Mouse (Mus musculus): ENCODE results near the gene Elf3. TPM values are rescaled to one million over a fixed set of nuclear protein-coding genes. Genes with fewer than 3 reads are reported as not detected.

Elf3 gene
- polyA plus RNA-seq, 1 experiment from 2014 or later, result 0.35 TPM

DNA sequence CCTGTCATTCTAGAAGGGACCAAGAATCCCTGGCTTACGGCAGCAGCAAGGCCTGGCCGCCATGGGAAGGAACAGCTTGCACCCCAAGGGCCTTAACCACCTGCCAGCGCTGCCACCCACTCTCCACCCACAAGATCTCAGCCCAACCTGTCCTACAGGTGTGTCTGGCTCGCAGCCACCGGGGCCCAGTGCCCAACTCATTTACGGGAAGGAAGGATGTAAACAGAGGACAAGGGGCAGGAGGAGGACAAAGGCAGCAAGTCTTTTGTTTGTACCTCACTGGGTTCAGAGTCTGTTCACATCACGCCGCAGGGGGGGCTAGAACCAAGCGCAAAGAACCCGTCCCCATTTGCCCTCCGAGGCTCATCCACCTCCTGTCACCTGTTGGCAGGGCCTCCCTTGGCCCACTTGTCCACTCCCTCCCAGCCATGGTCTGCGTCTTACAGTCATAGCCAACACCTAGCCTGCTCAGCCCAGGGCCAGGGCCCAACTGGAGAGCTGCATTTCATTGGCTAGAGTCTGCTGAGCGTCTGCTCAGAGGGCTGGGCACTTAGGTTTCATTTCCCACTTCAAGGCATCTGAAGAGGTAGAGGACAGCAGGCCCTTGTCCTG, 30.9 kb downstream of the Elf3 start:
- ATAC-seq, result no peak
- Histone ChIP-seq H3K27me3 (ENCODE audit: control insufficient read depth, insufficient read depth, low read depth, low read length) (no peaks in the 10 kb centered on the region), H3K4me2 (ENCODE audit: low read length) (no peak overlapping the region), H3K9ac (ENCODE audit: low read depth, low read length) (no peak overlapping the region), H3K9me3 (replicated peaks; ENCODE audit: control insufficient read depth, low read length, poor library complexity, severe bottlenecking) (no peaks in the 10 kb centered on the region), H3K27ac (ENCODE audit: low read length) (no peak overlapping the region), H3K36me3 (ENCODE audit: control insufficient read depth, insufficient read depth, low read length) (no peaks in the 10 kb centered on the region), H3K4me1 (ENCODE audit: control insufficient read depth, insufficient read depth, low read length) (no peaks in the 10 kb centered on the region), H3K4me3 (ENCODE audit: low read depth, low read length) (no peak overlapping the region)
- 89% methylated on average over 13 of the region's 13 CpGs for WGBS

DNA sequence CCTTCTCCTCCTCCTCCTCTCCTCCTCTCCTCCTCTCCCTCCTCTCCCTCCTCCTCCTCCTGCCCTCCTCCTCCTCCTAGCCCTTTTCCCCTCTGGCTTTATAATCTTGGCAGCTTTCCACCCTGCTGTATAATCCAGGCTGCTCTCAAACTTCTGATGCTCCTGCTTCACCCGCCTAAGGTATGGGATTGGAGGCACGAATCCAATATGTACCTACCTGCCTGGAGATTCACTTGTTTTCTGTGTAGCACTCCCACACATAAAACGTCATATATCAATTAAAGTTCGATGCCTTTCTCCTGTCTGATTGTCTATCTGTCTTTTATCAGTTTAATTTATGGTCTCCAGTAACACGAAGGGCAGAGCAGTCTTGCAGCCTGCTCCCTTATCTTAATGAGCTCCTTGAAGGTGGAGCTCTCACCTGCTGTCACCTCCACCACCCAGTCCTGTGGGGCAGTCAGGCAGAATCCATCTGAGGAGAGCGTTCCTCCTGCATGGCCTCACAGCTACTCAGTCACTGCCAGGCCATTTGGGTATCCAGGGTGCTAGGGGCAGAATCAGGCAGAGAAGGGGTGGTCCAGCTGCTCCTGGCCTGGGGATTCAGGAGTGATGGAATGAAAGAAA, 33.3 kb downstream of the Elf3 start:
- no peak for ATAC-seq
- no peaks in the 10 kb centered on the region for H3K4me1 ChIP-seq (ENCODE audit: control insufficient read depth, insufficient read depth, low read length)
- no peak overlapping the region for H3K4me3 ChIP-seq (ENCODE audit: low read depth, low read length)
- H3K4me2 ChIP-seq (ENCODE audit: low read length), result no peak overlapping the region
- H3K27ac ChIP-seq (ENCODE audit: low read length), result no peak overlapping the region
- H3K27me3 ChIP-seq (ENCODE audit: control insufficient read depth, insufficient read depth, low read depth, low read length), result no peaks in the 10 kb centered on the region
- no peaks in the 10 kb centered on the region for H3K9me3 ChIP-seq (replicated peaks; ENCODE audit: control insufficient read depth, low read length, poor library complexity, severe bottlenecking)
- no peak overlapping the region for H3K9ac ChIP-seq (ENCODE audit: low read depth, low read length)
- 61% methylated on average over 6 of the region's 6 CpGs for WGBS
- no peaks in the 10 kb centered on the region for H3K36me3 ChIP-seq (ENCODE audit: control insufficient read depth, insufficient read depth, low read length)

DNA sequence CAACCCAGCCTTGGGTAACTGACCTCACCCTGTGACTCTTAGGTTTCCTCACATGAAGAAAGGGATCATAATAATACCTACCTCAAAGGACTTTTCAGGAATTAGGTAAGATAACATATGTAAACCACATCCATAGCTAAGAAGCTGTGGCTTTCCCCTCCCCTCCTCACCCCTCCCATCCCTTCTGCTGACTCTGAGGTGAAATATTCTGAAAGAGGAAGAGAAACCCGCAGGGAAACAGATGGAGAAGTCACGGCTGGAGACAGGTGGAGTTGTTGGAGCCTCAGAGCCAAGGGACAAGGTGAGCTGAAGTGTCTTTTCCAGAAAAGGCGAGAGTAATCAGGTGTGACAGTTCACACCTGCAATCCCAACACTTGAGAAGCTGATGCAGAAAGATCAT, 34.2 kb downstream of the Elf3 start:
- H3K4me2 ChIP-seq (ENCODE audit: low read length), result no peak overlapping the region
- H3K4me3 ChIP-seq (ENCODE audit: low read depth, low read length), result no peak overlapping the region
- no peaks in the 10 kb centered on the region for H3K27me3 ChIP-seq (ENCODE audit: control insufficient read depth, insufficient read depth, low read depth, low read length)
- H3K4me1 ChIP-seq (ENCODE audit: control insufficient read depth, insufficient read depth, low read length), result no peaks in the 10 kb centered on the region
- H3K9ac ChIP-seq (ENCODE audit: low read depth, low read length), result no peak overlapping the region
- H3K9me3 ChIP-seq (replicated peaks; ENCODE audit: control insufficient read depth, low read length, poor library complexity, severe bottlenecking), result no peaks in the 10 kb centered on the region
- WGBS, result 84% methylated on average over 3 of the region's 3 CpGs
- H3K36me3 ChIP-seq (ENCODE audit: control insufficient read depth, insufficient read depth, low read length), result no peaks in the 10 kb centered on the region
- no peak for ATAC-seq
- no peak overlapping the region for H3K27ac ChIP-seq (ENCODE audit: low read length)

DNA sequence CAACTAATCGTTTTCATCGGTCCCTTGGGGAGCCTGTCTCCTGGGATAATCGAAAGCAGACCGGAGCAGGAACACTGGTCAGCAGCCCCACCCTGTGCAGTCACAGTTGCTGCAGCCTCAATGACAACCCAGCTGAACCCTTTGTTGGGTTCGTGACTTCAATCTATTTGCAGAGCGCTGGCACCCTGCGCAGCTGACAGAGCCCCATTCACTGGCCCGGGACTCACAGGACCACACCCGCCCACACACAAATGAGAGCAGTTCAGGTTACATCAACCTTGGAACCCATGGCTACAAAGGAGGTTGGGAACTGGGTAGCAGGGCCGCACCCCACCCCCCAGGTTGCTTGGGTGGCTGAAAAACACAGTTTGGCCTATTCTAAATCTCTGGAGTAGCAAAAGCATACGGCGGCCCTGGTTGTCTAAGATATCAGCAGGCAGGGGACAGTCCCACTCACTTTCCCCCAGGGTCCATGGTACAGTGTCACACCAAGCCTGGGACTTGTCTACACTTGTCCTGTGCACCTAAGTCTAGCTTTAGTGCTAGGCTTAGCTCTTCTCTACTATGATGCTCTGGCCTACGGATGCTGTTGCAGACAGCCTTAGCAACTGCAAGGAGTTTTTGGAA, 40.6 kb downstream of the Elf3 start:
- Histone ChIP-seq H3K4me2 (ENCODE audit: low read length) (no peak overlapping the region), H3K4me1 (ENCODE audit: control insufficient read depth, insufficient read depth, low read length) (no peaks in the 10 kb centered on the region), H3K27me3 (ENCODE audit: control insufficient read depth, insufficient read depth, low read depth, low read length) (no peaks in the 10 kb centered on the region), H3K27ac (ENCODE audit: low read length) (no peak overlapping the region), H3K9me3 (replicated peaks; ENCODE audit: control insufficient read depth, low read length, poor library complexity, severe bottlenecking) (no peaks in the 10 kb centered on the region), H3K36me3 (ENCODE audit: control insufficient read depth, insufficient read depth, low read length) (no peaks in the 10 kb centered on the region), H3K4me3 (ENCODE audit: low read depth, low read length) (no peak overlapping the region), H3K9ac (ENCODE audit: low read depth, low read length) (no peak overlapping the region)
- ATAC-seq, result no peak
- 54% methylated on average over 13 of the region's 13 CpGs for WGBS

DNA sequence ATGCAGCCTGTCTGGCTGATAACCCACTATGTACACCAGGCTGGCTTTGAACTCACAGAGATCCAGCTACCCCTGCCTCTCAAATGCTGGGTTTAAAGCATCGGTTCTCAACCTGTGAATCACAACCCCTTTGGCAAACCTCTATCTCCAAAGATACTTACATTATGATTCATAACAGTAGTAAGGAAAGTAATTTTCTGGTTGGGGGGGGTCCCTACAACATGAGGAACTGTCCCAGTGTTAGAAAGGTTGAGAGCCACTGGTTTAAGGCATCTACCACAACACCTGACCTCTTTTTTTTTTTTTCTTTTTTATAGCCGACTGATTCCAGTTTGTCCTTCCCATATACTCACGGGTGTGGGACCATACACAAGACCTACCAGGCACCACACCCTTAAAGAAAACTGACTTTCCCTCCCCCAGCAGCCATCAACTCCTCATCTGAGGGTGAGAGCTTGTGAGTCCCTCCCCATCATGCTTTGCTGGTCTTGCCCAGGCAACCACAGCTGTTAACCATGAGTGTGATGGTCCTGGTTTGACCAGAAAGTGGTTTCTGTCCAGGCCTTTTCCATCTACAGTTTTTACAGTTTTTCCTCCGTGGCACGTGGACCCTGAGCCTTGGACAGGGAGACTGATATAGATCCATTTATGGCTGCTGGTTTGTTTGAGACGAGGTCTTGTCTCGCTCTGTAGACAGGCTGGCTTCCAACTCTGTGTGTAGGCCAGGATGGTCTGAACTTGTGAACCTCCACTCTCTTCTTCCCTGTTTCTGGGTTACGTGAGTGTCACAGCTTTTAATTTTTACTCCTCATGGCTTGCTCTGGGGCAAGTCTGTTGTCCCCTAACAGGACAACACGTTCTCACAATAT, 44.4 kb downstream of the Elf3 start:
- Histone ChIP-seq H3K27me3 (ENCODE audit: control insufficient read depth, insufficient read depth, low read depth, low read length) (no peaks in the 10 kb centered on the region), H3K4me3 (ENCODE audit: low read depth, low read length) (no peak overlapping the region), H3K36me3 (ENCODE audit: control insufficient read depth, insufficient read depth, low read length) (no peaks in the 10 kb centered on the region), H3K27ac (ENCODE audit: low read length) (no peak overlapping the region), H3K9me3 (replicated peaks; ENCODE audit: control insufficient read depth, low read length, poor library complexity, severe bottlenecking) (no peaks in the 10 kb centered on the region), H3K4me1 (ENCODE audit: control insufficient read depth, insufficient read depth, low read length) (no peaks in the 10 kb centered on the region), H3K9ac (ENCODE audit: low read depth, low read length) (no peak overlapping the region), H3K4me2 (ENCODE audit: low read length) (no peak overlapping the region)
- 91% methylated on average over 9 of the region's 9 CpGs for WGBS
- no peak for ATAC-seq

DNA sequence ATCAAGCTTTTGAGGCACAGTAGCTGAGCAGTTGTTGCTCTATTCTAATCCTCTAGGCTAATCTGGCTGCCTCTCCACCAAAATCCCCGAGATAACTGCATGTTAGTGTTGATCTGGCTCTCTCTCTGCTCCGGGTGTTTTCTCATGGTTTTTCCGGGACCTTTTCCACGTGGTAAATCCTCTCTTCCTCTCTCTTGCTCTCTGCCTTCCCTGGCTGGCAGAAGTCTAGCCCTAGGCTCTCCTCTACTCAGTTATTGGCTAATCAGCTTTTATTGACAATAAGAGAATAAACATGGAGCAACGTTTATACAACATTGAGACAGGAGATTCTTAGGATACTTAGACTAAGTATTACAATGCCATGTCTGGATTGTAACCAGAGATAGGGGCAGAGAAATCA, 47.9 kb downstream of the Elf3 start:
- H3K27ac ChIP-seq (ENCODE audit: low read length), result no peak overlapping the region
- no peak overlapping the region for H3K4me2 ChIP-seq (ENCODE audit: low read length)
- no peak overlapping the region for H3K4me3 ChIP-seq (ENCODE audit: low read depth, low read length)
- no peak overlapping the region for H3K9ac ChIP-seq (ENCODE audit: low read depth, low read length)
- H3K36me3 ChIP-seq (ENCODE audit: control insufficient read depth, insufficient read depth, low read length), result no peaks in the 10 kb centered on the region
- 35% methylated on average over 5 of the region's 5 CpGs for WGBS
- no peaks in the 10 kb centered on the region for H3K9me3 ChIP-seq (replicated peaks; ENCODE audit: control insufficient read depth, low read length, poor library complexity, severe bottlenecking)
- ATAC-seq, result no peak
- no peaks in the 10 kb centered on the region for H3K27me3 ChIP-seq (ENCODE audit: control insufficient read depth, insufficient read depth, low read depth, low read length)
- no peaks in the 10 kb centered on the region for H3K4me1 ChIP-seq (ENCODE audit: control insufficient read depth, insufficient read depth, low read length)

DNA sequence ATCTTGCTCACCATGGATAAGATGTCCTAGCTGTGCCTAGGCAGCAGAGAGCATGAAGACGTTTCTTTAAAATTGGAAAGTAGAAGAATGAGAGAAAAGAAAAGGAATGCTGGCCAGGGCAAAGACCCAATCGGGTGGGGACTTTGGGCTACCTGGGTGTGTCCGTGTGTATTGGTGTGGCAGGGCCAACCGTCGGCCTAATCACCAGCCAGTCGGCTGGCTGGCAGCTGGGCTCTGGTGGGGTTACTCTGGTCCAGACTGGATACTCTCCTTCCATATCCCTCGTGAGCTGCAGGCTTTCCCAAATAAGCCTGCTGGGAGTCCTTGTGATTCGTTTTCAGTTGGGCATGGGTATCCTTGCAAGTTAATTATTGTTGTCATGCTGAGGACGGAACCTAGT, 49.7 kb downstream of the Elf3 start:
- H3K4me2 ChIP-seq (ENCODE audit: low read length), result no peak overlapping the region
- no peaks in the 10 kb centered on the region for H3K36me3 ChIP-seq (ENCODE audit: control insufficient read depth, insufficient read depth, low read length)
- no peak overlapping the region for H3K4me3 ChIP-seq (ENCODE audit: low read depth, low read length)
- no peaks in the 10 kb centered on the region for H3K4me1 ChIP-seq (ENCODE audit: control insufficient read depth, insufficient read depth, low read length)
- no peaks in the 10 kb centered on the region for H3K27me3 ChIP-seq (ENCODE audit: control insufficient read depth, insufficient read depth, low read depth, low read length)
- ATAC-seq, result no peak
- no peak overlapping the region for H3K9ac ChIP-seq (ENCODE audit: low read depth, low read length)
- H3K9me3 ChIP-seq (replicated peaks; ENCODE audit: control insufficient read depth, low read length, poor library complexity, severe bottlenecking), result no peaks in the 10 kb centered on the region
- H3K27ac ChIP-seq (ENCODE audit: low read length), result no peak overlapping the region
- WGBS, result 72% methylated on average over 9 of the region's 9 CpGs

DNA sequence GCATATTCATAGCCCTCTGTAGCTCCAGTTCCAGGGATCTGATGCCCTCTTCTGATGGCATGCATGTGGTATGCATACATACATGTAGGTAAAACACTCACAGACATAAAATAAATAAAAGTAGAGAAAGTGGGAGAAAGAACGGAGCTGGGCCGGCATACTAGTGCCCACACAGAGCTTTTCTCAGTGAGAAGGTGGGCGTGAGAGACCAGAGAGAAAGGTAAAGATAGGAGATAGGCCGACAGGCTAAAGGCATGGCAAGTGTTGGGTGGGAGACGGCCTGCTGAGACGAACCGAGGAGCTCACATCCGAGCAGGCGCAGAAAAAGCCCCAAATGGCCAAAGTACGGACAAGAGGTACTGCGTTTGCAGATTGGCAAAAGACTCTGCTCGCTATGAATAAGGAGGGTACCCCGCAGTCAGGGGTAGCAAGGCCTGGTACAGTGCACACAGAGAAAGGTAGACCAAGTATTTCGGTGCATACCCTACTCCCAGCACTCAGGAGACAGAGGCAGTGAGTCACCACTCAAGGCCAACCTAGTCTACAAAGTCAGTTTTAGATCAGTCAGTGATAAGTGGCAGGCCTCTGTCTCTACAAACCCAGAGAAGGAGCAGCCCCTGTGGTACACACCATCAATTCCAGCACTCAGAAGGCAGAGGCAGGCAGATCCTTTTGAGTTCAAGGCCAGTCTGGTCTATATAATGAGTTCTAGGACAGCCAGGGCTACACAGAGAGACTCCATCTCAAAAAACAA, 51.6 kb downstream of the Elf3 start:
- 92% methylated on average over 14 of the region's 14 CpGs for WGBS

More for the DNA sequence above, 51.6 kb downstream of the Elf3 start:
- H3K36me3 ChIP-seq (ENCODE audit: control insufficient read depth, insufficient read depth, low read length), result no peaks in the 10 kb centered on the region
- no peak overlapping the region for H3K4me2 ChIP-seq (ENCODE audit: low read length)
- no peaks in the 10 kb centered on the region for H3K4me1 ChIP-seq (ENCODE audit: control insufficient read depth, insufficient read depth, low read length)
- no peak for ATAC-seq
- no peak overlapping the region for H3K27ac ChIP-seq (ENCODE audit: low read length)
- H3K27me3 ChIP-seq (ENCODE audit: control insufficient read depth, insufficient read depth, low read depth, low read length), result no peaks in the 10 kb centered on the region
- no peaks in the 10 kb centered on the region for H3K9me3 ChIP-seq (replicated peaks; ENCODE audit: control insufficient read depth, low read length, poor library complexity, severe bottlenecking)
- H3K4me3 ChIP-seq (ENCODE audit: low read depth, low read length), result no peak overlapping the region
- H3K9ac ChIP-seq (ENCODE audit: low read depth, low read length), result no peak overlapping the region
